Mouse (Mus musculus) gonadal fat pad, adult 2 months (tissue): Measurements from ENCODE around the gene Rasip1. TPM values are rescaled to one million over a fixed set of nuclear protein-coding genes. Genes with fewer than 3 reads are reported as not detected.

ENCODE experiments used
- DNase-seq: peaks from one replicate; pipeline ENCODE4 v3.0.0-alpha.2; 2012; ENCODE audit warnings: low read depth
- polyA plus RNA-seq: library from polyadenylated mRNA; depleted of rRNA; stranded (reverse); fragments of >200 nt; gene quantifications from 2 replicates; pipeline ENCODE4 v1.2.3, GENCODE M21; 2012

The Rasip1 gene
- polyA plus RNA-seq, 1 experiment, result 25.9 TPM

GRCm38 (mm10) chr7:45624718-45625117 is 2.6 kb upstream of the Rasip1 start:
- DNase-seq, result no peak

DNA sequence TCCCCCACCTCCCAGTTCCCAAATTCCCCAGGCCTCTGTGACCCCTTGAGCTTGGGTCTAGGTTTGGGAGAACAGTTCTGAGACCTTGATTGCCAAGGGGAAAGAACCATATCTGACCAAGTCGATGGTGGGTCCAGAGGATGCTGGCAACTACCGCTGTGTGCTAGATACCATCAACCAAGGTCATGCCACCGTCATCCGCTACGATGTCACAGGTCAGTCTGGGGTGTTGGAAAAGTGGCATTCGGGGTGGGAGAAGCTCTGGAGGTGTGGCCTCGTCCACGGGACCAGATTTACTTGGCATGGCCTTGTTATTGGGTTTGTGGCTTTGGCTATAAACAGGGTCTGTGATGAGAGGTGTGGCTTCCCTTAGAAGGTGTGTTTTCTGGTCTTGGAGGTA is 1.8 kb upstream of the Rasip1 start:
- DNase-seq, result no peak

GRCm38 (mm10) chr7:45626571-45627076 is 664 bp upstream of the Rasip1 start:
- DNase-seq, result no peak

DNA sequence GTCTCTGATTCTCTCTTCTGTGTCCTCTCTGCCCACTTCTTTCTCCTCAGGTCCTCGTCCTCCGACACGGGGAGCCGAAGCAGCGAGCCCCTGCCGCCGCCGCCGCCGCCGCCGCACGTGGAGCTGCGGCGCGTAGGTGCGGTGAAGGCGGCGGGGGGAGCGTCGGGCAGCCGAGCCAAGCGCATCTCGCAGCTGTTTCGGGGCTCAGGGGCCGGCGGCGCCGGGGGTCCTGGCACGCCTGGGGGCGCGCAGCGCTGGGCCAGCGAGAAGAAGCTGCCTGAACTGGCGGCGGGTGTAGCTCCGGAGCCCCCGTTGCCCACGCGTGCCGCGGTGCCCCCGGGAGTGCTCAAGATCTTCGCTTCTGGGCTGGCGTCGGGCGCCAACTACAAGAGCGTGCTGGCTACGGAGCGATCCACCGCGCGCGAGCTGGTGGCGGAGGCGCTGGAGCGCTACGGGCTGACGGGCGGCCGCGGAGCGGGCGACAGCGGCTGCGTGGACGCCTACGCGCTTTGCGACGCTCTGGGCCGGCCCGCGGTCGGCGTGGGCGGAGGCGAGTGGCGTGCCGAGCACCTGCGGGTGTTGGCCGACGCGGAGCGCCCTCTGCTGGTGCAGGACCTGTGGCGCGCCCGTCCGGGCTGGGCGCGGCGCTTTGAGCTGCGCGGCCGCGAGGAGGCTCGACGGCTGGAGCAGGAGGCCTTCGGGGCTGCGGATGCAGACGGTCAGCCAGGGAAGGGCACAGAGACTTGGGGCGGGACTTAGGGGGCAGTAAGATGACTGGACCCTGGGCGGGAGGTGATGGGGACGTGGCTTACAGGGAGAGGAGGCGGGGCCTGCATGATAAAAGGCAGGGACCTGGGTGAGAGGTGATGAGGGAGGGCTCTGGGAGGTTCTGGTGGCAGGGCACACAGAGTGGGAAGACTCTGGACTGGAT is 1.3 kb downstream of the Rasip1 start:
- no peak for DNase-seq

DNA sequence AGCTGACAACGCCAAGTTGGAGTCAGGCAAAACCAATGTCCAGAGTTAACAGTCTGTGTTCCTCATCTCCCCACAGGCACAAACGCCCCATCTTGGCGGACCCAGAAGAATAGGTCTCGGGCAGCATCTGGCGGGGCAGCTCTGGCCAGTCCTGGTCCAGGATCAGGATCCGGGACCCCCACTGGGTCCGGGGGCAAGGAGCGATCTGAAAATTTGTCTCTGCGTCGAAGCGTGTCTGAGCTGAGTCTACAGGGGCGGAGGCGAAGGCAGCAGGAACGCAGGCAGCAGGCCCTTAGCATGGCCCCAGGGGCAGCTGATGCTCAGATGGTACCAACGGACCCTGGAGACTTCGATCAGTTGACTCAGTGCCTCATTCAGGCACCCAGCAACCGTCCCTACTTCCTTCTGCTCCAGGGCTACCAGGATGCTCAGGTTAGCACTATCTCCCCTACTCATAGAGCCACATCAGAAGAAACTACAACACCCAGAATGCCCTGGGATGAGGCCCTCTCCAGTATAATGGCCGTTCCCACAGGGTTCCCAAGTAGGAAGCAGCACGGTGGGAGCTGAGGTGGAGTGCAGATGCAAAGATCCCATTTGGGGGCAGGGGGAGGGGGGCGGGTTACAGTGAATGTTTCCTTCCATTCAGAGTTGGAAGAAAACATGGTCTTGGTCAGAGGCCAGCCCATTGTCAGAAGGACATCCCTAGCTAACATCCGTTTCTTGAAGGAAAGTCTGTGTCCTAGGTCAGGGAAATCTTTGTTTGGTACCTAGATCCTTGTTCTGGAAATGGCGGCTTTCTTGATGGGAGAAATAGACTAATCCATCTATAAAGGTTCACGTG is 3.0 kb downstream of the Rasip1 start:
- DNase-seq, result no peak

- DNase-seq, result no peak
Measured at GRCm38 (mm10) chr7:45632499-45632898, 5.2 kb downstream of the Rasip1 start.

- no peak for DNase-seq
Measured at GRCm38 (mm10) chr7:45634946-45635681, 7.8 kb downstream of the Rasip1 start.

DNA sequence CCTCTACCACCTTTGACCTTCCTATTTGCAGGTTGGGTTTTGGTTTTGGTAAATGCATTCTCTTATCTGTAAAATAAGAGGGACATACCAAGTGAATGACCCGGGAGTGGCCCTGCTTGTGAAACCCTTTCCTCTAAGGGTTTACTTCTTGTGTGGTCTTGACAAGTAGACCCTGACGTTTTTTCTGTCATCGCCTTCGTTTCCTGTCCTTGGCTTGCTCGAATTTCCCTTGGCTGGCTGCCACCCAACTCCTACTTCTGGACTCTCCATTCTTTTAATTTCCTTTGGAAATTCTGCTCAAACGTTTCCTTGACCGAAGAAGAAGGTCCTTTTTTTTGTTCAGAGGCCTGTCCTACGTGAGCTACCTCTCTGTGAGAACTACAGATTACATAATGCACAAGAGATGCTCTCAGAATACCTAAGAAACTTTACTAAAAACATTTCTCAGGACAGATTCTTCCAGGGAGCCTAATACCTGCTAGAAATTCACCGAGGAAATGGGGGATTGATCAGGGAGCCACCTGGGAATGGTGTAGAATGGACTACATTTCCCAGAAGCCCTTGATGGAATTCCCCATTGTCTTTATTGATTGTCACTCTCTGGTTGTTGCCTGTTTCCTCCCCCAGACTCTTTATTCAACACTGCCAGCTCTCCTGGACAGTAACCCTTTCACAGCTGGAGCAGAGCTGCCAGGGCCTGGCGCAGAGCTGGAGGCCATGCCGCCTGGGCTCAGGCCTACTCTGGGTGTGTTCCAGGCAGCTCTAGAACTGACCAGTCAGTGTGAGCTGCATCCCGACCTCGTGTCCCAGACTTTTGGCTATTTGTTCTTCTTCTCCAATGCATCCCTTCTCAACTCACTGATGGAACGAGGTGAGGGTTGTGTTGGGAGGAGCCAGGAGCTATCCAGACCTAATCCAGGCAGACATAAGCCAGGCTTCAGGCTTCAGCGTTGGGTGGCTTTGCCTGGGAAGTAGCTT is 8.7 kb downstream of the Rasip1 start:
- DNase-seq, result no peak

DNA sequence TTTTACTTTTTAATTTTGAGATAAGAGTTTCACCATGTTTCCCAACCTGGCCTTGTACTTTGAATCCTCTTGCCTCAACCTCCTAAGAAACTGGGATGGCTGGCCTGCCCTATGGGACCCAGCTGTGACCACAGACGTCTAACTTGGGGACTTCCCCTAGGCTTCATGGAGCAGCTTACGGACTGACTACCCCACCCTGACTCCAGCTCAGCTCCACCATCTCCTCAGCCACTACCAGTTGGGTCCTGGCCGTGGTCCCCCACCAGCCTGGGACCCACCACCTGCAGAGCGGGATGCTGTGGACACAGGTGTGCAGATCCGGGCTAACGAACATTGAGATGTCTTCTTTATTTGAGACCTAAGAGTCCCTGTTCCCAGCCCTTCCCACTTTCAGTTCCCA is 10.4 kb downstream of the Rasip1 start:
- no peak for DNase-seq

GRCm38 (mm10) chr7:45638623-45639401 is 11.5 kb downstream of the Rasip1 start:
- DNase-seq, result no peak

DNA sequence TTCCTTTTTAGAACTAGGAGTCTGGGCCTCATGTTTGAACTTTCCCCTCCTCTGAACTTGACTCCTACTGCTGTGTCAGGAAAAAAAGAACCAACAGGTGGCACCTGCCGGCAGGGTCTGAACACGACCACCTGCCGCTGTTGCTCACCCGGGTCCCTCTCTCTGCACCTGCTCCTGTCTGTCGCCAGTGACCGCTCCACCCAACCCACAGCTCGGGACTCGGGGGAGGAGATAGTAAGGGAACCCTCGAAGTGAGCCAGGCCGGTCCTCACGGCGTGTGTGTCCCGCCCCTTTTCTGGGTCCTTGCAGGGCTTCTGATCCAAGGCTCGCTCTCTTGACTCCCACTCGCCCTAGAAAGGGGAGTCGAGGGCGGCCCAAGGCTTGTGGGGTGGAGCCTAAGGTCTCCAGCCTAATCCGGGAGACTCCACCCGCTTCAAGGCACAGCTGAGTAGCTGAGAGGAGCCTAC is 12.3 kb downstream of the Rasip1 start, which contains the start of gene Mamstr:
Gene Mamstr, plus strand, starts transcription at position 417 of the 467 bp plus-strand sequence.
- DNase-seq, result no peak

DNA sequence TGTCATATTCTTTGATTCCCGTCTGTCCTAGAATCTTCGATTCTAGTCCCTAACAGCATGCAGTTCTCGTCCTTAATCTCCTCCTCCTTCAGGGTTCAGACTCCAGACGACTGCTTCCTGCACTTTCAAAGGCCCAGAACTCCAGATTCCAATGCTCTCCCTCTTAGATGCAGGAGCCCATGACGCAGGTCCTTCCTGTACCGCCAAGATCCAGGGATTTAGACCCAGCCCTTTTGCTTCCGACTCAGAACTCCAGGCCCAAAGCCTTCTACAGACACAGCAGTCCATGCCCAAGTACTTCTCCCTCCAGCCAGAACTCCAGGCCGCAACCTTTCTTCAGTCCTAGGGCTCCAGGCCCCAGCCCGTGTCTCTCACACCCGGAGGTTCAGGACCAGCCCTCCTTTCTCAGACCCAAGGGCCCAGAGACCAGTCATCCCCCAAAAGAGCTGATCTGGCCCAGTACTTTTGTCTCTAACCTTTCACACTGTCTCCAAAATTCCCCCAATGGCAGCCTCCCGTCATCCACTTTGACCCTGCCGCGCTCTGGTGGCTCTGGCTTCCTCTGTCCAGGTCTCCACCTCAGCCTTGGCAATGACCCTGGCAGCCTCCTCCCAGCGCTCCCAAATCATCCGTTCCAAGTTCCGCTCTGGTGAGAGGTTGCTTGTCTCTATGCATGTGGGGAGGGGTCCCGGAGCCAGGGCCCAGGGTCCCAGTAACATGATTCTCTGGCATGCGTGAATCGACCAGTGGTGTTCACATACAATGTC is 13.1 kb downstream of the Rasip1 start:
- DNase-seq, result no peak

DNA sequence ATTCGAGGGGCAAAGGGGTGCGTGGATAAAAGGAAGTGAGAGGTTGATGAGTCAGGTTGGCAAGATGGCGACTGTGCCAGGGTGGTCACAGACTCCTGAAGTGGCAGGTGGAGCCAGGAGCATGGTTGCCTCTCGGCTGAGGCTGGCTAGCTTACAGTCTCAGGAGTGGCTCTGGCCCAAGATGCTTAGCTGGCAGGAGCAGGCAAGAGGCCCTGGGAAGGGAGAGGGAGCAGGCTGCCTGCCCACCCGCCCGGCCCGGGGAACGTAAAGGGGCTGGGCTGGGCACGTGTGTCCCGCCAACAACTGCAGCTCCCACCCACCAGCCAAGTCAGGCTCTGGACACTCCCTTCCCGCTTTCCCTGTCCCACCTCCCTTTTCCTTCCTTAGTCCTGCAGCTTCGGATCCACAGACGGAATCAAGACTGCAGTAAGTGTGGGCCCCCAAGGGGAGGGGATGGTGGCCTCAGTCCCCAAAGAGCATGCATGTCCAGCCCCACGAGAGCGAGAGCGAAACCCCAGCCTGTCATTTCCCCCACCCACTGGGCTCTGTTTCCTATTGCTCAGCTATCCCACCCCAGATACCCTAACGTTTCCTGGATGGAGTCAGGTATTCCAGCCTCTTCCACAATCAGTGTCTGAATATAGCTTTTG is 14.2 kb downstream of the Rasip1 start:
- DNase-seq, result no peak

- DNase-seq, result no peak
Measured at GRCm38 (mm10) chr7:45642083-45642482, 14.8 kb downstream of the Rasip1 start.

GRCm38 (mm10) chr7:45642503-45643255 is 15.4 kb downstream of the Rasip1 start:
- no peak for DNase-seq

- DNase-seq, result peak; percentile 95
Measured at GRCm38 (mm10) chr7:45643441-45644178, 16.3 kb downstream of the Rasip1 start.

- DNase-seq, result no peak
Measured at GRCm38 (mm10) chr7:45644183-45644582, 16.9 kb downstream of the Rasip1 start.
